Mouse (Mus musculus) gastrocnemius, postnatal 10 days (tissue): ENCODE measurements around the gene Mavs. TPM values are rescaled to one million over a fixed set of nuclear protein-coding genes. Genes with fewer than 3 reads are reported as not detected.

Experiments
- DNase-seq: peaks from one replicate; pipeline ENCODE4 v3.0.0; 2021; ENCODE audit warnings: mixed read lengths
- long read RNA-seq, 2 experiments: library from polyadenylated mRNA; stranded (forward); transcript quantifications; one replicate each; pipeline ENCODE4 v2.0.0; 2021
- total RNA-seq, 2 experiments: library from RNA; stranded (reverse); gene quantifications; 2 replicates each; pipeline ENCODE4 v1.2.3; 2021

Gene Mavs
- total RNA-seq: 10 to 100 TPM; 26.0 to 28.4 TPM
- long read RNA-seq, experiment 1, transcript Mavs-202 (7 exons, 3,057 nt): minor isoform, 8 of 53 reads
- long read RNA-seq, experiment 1, transcript Mavs-201 (7 exons, 2,867 nt): major isoform, 26 of 53 reads
- long read RNA-seq, experiment 1, partial matches to known transcripts: 2 of 53 reads
- long read RNA-seq, experiment 1, other reads (novel, unspliced or antisense): 17 of 53 reads
- long read RNA-seq, experiment 2, transcript Mavs-202 (7 exons, 3,057 nt): minor isoform, 6 of 46 reads
- long read RNA-seq, experiment 2, transcript Mavs-201 (7 exons, 2,867 nt): major isoform, 16 of 46 reads
- long read RNA-seq, experiment 2, partial matches to known transcripts: 9 of 46 reads
- long read RNA-seq, experiment 2, other reads (novel, unspliced or antisense): 14 of 46 reads

DNA sequence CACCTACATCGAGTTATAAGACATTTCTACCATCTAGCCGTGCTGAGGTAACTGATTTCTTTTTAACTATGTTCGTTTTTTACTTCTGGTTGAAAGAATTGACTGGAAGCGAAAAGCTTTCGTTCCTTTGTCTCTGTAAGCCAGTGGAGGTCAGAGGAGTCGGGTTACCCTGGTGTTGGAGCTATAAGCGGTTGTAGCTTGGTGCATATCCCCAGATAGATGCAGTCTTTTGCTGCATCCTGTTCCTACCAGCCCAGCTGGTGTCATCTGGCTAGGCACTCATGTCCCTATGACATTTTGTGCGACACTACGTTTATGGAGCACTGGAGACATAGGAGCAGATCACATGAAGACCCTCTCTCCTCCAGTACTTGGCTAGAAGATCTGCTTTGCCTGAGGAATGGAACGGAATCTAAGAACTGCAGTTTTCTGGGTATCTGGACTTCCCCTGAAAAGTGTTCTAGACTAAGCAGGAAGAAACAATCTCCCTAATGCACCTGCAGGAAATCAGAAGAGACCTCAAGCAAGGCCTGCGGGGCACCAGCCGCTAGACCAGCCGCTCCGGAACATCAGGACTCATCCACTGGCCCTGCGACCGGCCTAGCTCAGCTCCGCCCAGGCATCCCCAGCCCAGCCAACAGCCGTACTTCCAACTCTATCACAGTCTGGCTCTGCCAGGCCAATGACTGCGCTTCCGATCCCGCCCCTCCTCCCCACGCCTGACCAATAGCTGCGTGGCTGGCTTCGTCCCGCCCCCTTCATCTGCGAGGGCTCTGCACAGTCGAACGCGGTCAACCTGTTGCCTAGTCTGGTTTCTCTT, at the start of gene Mavs:
TSS of gene Mavs (plus strand) at position 757 of the 820 bp plus-strand sequence.
- peak; percentile 93 for DNase-seq

DNA sequence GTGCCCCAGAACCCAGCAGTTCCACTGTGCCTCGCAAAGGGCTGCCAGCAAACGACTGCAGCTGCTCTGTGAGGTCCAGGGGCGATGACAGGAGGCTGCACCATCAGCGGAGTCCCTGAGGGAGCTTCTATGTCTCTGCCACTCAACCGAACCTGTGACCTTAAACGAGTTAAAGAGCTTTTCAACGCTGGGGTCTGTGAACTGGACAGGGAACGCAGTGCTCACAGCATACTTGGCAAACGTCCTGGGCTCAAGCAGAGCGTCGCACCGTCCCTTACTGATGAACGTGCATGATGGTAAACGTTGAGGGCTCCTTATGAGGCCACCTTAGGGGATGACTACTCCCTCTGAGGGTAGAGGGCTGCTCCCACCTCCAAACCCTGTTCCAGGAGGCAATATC, 47.5 kb upstream of the Mavs start:
- no peak for DNase-seq

DNA sequence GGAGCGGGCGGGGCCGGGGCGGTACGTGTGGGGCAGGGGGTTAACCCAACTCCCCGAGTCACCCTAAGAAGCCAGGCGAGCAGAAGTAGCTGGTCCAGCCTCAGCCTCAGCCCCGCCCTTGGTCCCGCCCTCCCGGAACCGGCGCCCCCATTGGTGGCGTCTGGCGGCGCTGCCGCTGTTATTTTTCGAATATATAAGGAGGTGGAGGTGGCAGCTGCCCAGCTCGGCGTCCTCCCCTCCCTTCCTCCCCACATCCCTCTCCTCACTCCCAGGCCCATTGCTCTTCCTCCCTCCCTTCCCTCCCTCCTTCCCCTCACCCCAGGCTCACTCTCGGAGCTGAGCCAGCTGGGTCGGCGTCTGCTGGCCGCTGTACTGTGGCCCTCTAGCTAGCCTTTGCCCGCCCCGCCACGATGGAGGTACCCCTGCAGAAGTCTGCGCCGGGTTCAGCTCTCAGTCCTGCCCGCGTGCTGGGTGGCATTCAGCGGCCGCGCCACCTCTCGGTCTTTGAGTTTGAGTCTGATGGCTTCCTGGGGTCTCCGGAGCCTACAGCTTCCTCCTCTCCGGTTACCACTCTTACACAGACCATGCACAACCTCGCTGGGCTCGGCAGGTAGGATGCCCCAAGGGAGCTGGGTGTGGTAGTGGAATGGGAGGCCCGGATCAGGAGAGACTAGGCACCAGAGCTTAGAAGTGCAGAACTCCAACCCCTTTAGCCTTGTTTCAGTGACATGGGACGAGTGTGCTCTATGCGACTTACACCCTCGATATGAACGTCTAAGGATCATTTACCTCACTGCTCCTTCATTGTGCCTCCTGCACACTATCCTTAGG, 46.9 kb upstream of the Mavs start, which contains the start of the genes Cdc25b and Spef1:
TSS of gene Cdc25b (plus strand) at position 179 of the 831 bp plus-strand sequence.
TSS of gene Spef1 (minus strand) at position 512 of the 831 bp plus-strand sequence.
- DNase-seq: peak; percentile 87

DNA sequence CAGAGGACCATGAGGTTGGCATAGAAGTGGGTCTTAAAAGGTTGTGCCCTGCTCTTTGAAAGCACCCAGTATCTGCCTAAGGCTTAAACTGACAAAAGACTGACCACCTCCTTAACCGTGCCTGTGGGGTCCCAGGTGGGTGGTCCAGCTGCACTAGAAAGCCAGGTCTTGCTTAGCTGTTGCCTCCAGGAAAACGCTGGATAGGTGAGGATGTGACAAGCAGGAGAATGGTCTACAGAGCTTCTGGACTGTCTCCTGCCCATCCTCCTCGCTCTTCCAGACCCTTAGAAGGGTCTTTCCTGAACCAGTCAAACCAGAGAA, 46.3 kb upstream of the Mavs start:
- DNase-seq: no peak

DNA sequence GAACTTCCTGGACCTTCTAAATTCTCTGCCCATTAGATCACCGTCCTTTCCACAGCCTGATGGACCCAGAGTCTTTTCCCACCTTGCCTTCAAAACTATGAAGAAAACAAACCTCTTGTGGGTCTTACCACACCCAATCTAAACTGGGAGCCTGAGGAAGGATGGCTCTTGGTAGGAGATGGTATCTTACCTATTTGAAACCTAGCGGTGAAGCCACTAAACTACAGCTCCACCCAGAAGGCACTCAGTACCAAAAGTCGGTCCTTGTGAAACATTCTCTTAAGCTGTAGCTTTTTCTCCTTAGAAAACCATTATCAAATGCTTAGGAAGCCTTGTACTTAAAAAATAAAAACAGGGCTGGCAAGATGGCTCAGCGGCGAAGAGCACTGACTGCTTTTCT, 45.6 kb upstream of the Mavs start:
- no peak for DNase-seq

DNA sequence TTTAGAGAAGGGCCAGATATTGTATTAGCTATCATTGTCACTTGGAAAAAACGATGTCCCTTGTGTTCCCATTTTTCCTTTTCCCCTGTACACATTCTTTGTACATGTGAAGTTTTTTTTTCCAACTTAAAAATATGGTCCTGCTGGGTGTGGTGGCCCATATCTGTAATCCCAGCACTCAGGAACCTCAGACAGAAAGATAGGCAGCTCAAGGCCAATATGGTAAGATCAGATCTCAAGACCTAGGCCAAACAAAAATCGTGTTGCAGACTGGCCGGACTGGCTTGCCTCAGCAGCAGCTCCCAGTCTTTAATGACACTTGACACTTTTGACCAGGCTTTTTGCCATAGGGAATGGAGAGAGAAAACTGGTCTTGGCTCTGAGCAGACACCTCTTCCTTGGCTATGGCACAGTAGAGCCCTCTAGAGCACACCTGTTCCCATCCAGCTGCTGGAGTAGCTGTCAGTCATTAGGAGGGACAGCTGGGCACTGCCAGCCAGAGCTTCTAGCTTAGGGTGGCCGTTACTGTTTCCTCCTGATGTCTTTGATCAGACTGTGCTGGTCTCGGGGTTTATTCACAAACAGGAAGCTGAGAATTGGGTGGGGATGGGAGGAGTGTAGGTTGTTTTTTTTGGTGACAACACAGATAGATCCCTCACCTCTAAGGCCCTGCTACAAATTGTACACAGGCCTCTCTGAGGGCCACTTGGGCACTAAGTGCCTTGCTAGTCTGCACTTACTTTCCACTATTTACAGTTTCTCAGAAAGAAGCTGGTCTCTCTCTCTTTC, 44.1 kb upstream of the Mavs start:
- DNase-seq: no peak

DNA sequence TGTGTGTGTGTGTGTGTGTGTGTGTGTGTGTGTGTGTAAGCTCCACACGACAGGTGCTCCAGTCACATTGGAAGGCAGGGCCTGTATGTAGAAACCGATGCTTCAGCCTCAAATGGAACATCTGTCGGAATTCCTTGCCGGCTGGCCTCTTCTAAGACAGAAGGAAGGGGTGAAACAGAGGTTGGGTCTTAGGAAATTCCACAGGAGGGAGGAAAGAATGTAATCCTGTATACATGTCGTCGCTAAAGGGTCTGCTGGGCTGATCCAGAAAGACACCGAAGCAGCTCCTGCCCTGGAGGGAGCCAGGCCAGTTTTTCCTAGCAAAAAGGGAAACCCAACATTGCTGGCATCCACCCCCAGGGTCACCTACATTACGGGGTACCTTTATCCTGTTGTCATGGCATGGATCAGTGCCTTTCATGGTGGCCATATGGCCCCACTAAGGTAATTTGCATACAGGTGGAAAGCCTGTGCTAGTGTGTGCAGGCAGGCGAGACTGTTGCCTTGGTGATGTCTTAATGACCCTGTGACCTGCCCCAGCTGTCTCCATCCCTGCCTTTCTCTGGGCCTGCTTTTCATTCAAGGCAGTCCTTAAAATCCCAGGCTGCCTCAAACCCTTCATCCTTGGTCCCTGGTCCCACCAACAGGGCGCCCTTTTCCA, 43.4 kb upstream of the Mavs start:
- no peak for DNase-seq

DNA sequence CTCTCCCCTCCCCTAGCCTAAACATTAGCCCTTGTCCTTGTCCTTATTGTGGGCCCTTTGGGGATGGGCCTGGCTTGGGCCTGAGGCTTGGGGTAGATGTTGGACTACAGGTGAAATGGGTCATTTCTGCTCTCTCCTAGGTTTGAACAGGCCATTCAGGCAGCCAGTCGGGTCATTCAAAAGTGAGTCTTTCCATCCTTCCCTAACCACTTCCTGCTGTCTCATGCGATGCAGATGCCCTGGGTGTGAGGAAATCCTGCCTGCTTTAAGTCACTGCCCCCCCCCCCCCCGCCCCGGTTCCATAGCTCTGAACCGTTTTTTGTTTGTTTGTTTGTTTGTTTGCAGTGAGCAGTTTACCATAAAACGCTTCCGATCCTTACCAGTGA, 42.9 kb upstream of the Mavs start:
- no peak for DNase-seq

DNA sequence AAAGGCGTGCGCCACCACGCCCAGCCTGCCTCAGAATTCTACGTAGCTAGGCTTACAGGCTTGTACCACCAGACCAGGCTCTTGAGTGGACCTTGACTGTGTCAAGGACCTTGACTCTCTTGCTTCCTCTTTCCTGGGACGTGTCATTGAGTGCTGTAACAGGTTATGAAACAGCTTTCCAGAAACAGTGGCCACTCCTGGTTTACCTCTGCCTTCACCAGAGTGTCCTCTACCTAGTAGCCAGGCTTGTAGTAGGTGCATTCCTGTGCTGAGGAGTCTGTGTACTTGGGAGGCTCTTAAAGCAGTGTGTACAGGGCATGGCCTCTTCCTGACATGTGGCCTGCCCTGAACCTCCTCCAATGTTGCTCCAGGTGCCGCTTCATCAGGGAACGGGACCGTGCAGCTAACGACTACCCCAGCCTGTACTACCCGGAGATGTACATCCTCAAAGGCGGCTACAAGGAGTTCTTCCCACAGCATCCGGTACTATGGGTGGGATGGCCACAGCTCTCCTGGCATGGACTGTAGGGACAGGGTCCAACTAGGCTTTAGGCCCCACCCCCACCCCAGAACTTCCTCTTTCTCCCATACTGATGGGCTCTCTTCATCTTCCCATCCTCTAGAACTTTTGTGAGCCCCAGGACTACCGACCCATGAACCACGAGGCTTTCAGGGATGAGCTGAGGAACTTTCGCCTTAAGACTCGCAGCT, 37.1 kb upstream of the Mavs start:
- DNase-seq: no peak

DNA sequence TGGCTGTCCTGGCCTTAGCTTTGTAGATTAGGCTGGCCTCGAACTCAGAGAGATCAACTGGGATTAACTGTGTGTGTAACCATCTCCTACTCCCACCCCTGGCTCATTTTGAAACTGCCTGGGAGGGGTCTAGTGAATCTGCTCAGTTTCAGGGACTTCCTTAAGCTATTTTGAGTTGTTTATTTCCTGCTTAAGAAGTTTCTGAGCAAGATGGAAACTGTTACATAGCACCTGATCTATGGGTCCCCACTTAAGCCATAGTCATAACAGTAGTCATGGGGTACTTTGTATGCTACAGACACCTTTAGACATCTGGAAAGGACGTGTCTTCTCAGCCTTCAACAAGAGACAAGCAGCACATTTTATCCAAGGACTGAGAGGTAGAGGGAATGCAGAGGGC, 33.2 kb upstream of the Mavs start:
- DNase-seq: no peak

DNA sequence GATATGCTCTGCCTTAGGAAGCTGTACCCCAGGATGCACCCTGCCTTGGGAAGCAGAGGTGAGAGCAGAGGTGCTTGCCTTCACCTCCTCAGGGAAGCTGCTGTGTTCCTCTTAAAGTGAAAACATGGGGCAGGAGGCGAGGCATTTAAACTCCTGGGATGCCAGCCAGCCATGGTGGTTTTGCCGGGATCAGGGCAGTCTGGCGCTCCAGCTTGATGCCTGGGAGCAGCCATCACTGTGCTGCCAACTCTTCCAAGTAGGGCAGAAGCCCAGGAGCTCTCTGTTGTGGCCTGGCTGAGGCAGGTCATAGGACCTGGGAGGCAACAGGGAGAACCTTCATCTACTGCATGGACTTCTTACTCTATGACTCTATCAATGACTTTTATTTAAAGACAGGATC, 32.6 kb upstream of the Mavs start:
- no peak for DNase-seq

DNA sequence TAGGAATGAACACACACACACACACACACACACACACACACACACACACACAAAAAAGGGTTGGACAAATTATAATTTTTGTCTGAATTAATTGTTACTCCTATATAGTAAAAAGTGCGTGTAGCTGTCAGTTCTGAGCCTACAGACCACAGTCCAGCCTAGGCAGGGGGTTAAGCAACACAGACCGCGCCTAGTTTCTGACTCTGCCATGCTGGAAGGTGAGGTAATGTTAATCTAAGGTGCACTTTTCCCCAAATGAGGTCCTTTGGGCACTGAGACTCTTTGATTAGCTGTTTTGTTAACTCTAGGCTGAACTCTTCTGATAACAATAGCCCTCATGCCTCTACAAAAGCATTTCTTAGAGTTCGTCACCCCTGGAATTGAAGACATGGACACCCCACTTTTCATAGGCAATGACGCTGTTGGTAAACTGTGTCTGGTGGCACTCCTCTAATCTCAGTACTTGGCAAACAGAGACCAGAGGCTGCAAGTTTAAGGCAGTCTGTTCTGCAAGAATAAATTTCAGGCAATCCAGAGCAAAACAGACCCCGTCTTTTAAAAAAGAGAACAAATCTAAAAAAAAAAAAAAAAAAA, 29.9 kb upstream of the Mavs start:
- DNase-seq: no peak

DNA sequence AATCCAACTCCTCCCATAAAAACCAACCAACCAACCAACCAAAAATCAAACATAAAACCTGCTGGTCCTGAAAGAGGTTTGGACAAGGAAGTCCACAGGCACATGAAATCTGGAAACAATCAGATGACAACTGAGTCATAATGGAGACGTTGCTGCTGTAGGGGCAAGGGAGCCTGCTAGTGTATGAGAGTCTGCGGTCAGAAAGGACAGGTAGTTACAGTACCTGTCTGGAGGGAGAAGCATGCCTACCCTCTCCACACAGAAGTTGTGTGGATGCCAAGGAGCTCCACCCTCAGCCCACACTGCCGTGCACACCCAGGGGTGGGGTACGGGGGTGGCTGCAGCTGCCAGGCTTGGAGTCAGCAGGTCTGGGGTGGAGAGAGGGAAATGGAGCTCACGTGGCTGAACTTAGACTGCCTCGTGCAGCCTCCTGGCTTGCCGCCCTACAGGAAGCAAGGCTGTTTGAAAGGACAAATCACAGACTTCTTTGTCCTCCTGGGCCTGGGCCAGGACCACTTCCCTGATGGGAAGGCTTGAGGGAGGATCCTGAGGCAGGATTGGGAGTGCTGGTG, 29.4 kb upstream of the Mavs start:
- peak; percentile 95 for DNase-seq

DNA sequence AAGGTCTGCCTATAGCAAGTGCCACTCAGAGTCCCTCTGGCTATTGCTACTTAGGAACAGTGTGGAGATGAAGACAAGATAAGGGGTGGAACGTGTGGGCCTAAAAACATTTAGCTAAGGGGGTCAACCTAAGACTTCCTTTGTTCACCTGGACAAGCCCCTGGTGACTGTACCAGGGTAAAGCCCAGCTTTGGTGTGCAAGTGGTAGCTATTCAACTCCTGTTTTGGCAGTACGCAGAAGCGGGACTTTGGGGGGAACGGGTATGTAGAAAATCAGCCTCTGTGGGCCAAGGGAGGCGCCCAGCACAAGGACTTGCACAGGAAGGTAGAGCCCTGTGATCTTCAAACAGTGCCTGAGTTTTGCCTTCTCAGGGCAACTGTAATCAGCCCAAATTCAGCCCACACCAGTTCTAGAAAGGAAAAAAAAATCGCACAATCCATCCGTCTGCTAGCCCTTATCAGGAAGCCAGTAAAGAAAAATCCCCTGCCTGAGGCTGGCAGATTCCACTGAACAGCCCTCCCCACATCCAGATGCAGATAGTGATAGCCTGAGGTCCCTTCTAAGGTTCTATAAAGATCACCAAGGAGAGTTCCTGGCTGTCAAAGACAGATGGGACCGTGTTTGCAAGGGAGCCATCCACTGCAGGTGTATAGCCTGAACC, 28.2 kb upstream of the Mavs start:
- no peak for DNase-seq

DNA sequence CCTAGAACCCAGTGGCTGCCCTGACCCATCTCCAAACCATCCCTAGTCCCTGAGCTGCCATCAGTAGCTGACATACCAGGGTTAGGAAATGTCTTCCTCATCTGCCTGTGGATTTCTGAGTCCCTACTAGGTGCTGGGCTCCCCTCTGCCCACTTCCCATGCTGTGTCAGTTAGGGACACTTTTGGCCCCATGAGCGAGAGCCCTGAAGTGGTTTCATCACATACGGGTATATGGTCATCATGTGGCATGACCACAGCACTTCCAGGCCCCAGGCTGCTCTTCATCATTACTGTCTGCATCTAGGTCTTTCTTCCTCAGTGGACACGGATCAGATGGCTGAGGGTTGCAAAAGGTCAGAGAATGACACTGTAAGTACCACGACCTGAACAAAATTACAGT, 27.1 kb upstream of the Mavs start, which contains the start of gene Ap5s1:
TSS of gene Ap5s1 (plus strand) at position 301 of the 400 bp plus-strand sequence.
- no peak for DNase-seq

DNA sequence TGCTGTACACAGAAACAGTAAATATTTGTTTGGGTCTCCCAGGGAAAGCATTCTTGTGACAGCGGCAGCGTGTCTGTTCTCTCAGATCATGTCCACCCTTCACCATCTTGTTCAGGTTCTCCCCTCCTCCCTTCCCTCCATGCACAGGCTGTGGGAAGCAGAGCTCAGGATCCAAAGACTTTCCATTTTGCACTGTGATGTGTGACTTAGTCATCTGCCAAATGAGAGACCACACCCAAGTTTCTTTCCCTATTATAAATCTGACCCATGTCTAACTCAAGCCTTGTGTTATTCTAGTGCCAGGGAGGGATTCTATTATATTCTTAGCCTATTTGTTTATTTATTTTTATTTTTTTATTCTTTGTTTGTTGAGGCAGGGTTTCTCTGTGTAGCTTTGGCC, 25.5 kb upstream of the Mavs start:
- DNase-seq: no peak

DNA sequence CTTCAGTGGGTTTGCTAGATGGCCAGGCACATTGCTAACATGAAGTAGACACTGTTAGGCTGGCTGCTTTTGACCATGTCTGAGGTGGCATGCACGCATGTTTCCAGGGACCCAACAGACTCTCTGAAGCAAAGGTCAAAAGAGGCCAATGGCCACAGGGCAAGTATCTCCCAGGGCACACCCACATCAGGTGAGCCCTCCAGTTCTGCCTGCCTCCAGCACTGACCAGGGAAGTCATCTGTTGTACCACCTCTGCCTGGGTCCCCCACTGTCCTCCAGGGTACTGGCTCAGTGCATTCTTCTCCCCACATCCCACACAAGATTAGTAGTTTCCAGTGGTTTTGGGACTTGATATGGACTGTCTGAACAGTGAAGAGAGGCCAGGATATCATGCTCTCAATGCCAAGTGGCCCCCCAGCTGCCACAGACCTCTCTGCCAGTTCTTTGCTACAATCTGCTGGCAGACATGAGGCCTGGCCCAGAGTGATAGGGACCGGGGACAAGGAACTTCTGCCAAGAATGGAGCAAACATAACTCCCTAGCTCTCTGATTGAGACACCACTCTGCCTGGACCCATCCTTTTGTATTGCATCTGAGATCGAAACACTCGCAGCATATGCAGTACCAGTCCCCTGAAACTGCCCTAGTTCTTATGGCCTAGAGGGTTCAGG, 24.6 kb upstream of the Mavs start:
- peak; percentile 22 for DNase-seq

DNA sequence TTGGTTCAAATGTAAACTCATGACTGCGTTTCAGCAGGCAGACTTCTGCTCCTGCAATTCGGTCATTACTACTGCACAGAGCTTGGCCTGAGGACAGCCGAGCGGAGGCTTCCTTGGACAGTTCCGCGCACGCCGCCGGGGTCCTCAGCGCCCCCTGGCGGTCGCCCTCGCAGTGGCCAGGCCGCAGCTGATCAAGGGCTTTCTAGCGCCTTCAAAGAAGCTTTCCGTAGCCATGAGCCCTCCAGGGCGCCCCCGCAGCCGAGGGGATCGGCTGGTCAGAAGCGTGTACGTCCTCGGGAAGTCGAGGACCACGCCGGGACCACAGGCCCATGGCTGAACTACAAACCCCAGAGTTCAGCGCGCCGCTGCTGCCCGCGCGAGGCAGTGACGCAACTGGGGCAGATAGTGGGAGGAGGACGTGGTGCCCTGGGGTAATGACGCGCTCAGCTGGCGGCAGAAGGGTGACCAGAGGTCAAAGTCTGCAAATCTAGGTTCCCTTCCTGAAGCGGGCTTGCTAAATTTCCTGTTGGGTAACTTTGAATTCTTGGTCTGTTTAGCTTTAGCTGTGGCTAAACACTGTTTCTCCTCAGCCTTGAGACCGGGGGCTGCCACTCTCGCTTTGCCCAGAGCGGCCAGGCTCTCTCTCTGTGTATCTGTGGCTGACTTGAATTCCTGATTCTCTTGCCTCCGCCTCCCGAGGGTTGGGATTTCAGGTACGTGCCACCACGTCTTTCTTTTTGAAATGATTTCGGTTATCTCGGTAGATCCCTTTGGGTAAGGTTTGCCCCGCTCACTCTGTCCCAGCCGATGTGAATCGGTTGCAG, 23.7 kb upstream of the Mavs start:
- peak; percentile 93 for DNase-seq
